Mouse (Mus musculus) Muller cell, postnatal 12 days (primary cell): Measurements from ENCODE around the gene Gm17571.
A peak's percentile ranks its signal among the peaks of the same experiment; 100 is the strongest.

Source experiments
- DNase-seq: peaks from one replicate; pipeline ENCODE4 v3.0.0-alpha.2; 2015; ENCODE audit errors: inconsistent ontology term

The Gm17571 gene

DNA sequence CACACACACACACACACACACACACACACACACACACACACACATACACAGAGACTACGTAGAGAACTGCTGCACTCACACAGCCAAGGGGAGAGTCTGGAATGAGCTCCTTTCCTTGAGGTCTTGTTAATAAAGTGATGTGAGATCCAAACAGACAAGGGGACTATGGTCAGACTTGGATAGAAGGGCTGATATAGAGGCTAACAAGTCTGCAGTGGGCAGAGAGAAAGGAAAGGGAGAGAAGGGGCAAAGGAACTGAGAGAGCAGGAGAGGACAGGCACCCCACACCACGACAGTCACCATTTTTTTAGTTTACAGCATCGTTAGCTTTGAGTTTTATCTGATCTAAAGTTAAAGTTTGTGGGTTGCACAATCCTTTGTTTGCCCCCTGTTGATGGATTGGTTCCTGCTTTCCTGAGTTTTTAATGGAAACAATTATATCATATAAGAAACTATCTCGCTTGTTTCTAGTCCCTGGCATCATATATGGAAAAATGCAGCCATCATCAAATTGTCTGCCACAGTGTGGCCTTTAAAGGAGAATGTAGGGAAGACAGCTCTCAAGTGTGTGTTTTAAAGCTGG lies at the start of gene Gm17571:
Gene Gm17571, minus strand, starts transcription at position 51 of the 583 bp plus-strand sequence.
- DNase-seq, result no peak

DNA sequence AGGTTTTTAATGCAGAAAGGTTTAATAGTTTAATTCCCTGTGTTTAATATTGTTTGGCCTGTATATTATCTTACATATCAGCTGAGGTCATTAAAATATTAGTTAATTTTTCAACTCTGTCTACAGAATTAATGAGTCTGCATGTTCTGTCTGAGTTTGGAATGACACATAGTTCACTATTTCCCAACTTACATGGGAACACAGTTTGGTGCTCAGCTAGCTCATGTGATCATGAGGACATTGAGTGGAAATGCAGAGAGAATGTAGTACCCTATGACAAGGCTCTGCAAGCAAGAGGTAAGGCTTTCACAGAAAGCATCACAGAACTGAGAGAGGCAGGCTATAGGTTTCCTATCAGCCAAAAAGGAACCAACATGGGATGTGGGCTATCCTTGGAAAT lies 49.0 kb upstream of the Gm17571 start:
- DNase-seq, result no peak

DNA sequence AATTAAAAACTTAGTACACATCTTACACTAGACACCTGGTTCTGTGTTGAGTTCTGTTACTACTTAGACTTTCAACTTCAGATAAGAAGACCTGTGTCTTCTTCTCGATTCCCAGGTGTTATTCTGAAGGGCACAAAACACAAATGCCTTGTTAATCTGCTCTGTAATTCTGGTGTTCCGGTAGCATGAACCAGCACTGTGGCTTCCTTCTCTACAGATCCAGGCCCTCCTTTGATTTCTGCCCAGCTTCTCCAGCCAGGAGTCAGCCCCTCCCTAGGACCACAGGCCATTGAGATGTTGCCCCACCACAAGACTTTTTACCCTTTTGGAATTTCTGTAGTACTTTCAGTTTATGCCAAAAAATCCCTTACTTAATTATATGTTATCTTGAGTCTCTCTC lies 47.2 kb upstream of the Gm17571 start:
- DNase-seq, result no peak

DNA sequence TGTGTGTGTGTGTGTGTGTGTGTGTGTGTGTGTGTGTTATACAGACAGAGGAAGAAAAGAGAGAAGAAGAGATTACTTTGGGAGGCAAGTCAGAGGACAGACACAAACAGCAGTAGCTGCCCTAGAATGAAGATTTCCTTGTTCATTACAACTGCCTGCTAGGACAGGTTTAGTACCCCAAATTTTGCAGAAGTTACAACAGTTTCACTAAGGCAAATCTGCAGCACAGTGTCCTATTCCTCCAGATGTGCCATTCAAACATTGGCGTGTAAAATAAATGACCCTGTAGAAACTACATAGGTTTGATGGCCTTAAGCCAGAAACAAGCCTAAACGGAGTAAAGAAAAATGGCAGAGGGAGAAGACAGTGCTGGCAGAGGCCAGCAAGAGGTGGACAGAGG lies 46.3 kb upstream of the Gm17571 start:
- no peak for DNase-seq

DNA sequence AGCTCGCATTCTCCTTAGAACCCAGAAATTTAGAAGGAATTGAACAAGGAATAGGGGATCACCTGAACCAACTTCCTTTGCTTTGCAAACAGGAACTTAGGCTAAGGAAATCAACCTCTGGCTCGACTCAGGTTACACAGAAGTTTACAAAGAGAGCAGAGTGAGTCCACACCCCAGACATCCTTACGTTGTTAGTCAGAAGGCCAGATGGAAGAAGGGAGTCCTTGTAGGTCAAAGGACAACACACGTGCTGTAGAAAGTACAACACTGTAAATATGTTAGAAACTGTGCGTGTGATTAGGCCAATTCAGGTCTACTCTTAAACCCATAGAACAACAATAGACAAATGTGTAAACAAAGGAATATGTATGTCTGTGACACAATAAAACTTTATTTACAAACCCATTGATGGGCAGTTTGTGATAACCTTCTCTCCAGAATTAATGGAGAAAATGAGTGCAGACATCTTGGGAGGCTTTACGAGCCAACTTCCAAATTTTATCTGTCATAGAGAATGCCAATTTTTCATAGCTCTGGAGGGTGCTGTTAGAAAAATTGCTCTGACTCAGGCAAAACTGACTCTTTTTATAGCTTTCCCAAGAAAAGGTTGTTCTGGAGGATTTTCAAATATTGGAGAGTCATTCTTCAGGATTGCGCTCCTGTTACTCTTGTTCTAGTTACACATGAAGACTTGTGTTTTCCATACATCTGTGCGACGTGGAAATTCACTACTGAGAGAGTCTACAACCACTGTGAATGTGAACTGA lies 45.5 kb upstream of the Gm17571 start:
- DNase-seq, result no peak

DNA sequence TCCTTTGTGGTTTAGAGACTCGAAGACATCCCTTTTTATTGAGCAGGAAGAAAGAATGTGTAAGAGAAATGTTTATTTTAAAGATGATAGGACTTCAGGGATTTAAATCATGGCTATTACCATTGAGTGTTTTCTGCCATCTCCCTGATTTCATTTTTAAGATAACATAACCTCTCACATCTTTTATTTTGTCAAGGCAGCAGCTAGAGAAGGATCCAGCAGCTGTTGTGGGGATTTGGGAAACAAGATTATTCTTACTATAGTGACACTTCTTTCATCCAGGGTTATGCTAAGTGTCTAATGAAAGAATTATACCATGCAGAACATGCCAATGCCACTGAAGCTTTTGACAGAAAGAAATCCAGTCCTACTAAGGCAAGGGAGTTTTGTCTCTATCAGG lies 44.6 kb upstream of the Gm17571 start:
- no peak for DNase-seq

DNA sequence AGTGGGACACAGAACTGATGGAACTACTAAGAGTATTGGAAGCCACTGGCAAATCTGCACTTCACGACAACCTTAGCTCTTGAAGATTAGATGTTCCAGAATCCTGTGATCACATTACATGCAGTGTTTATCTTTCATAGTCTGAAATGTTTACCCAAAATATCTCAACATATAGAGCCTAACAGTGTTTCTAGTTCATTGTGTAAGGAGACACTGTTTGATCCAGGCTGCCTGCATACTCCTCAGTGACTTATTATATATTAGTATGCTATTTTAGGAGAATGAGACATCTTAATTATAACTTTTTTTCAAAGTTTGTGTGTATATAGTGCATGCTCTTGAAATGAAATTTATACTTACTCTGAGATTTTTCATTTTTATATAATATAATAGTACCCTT lies 39.4 kb upstream of the Gm17571 start:
- DNase-seq, result no peak

DNA sequence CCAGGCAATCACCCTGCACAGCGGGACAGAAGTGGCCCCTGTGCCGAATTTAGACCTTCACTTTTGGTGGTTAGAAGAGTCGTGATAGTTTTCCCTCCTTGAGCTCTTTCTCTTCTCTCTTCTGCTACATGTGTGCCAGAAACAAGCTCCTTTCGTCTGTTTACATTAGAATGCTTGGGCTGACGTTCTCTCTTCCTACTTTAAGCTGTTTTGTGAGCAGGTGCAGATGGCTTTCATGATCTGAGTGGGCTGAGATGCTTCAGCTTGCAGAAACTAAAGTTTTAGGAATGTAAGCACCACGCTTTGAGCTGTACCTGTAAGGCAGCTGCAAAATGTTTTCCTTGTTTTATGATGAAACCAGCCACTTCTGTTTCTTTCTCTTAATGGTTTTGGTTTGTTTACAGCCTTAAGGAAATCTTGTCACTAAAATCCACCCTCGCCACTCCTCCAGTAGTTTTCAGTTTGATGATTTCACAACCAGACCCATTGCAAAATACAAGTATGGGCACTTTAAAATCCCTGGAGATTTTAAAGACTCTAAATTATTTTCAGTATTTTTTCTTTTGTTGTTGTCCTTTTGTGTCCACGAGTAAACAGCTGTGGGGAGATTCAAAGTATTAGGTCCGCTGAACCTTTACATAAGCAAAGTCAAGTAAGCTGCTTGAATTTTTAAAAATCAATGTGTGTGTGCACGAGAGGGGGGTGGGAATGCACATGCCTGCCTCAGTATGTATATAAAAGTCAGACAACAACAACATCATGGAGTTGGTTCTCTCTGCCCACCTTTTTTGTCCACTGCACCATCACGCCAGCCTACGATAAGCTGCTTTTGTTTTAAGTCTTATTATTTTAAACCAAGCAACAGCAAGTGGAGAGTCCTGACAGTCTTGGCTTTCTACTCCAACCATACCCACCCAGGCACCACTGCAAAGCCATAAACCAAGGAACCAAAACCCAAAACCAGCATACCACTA lies 38.0 kb upstream of the Gm17571 start:
- no peak for DNase-seq

DNA sequence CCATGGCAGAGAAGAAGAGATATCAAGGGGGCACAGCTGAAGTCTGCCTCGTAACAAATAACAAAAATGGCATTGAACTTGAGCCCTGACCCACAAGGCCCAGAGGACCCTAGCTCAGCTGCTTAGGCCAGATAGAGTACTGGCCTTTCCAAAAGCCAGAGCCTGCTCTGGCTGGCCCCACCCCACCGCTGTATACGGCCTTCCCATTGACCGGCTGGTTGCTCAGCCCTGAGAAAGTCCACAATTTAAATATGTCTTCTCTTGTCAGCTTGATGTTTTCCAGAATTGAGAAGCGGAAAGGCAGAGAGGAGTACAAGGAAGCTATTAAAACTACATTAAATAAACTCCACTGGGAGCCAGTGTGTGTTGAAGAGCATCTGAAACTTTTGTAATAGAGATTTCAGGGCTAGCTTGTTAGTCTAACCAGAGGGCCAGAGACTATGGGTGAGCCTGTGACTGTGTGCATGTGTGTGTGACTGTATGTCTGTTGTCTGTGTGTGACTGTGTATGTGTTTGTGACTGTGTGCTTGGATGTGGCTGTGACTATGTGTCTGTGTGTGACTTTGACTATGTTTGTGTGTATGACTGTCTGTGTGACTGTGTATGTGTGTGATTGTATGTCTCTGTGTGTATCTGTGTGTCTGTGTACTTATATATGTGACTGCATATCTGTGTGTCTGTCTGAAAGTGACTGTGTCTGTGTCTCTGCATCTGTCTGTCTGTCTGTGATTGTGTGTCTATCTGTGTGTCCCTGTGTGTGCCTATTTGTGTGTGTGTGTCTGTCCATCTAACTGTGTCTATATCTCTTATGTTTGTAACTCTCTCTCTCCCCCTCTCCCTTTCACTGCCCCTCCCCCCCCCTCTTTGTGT lies 36.9 kb upstream of the Gm17571 start:
- DNase-seq, result no peak

DNA sequence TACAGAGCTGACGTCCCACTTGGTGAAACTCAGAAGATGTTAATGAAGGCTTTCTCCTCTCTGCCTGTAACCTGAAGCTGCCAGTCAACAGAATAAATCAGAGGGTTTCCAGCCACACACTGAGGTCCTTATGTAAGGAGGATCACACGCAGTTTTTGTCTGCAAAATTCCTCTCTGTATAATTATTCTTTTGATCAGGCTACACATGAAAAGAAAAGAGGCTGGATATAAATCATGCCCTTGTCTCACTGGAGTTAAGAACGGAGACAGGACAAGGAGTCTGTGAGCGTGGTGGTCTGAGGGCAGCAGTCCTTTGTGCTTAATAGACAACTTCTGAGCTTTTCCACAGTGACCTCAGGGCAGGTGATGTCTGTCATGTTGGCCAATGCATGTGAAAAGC lies 32.7 kb upstream of the Gm17571 start:
- DNase-seq, result peak; percentile 78

DNA sequence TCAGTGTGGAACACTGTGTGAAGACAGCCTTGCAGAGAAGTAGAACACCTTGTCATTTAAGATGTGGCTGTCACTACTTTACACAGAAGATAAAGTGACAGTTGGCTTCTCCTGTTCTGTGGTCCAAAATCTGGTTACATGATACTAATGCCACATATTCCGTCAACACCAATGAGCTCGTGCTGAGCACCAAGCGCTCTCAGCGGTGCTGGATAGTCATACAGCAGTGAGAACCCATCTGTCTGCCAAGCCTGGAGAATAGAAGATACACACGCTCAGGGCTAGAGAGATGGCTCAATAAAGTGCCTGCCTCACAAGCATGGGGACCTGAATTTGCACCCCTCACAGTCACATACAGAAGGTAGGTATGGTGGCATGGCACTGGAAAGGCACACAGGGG lies 28.4 kb upstream of the Gm17571 start:
- DNase-seq, result no peak

DNA sequence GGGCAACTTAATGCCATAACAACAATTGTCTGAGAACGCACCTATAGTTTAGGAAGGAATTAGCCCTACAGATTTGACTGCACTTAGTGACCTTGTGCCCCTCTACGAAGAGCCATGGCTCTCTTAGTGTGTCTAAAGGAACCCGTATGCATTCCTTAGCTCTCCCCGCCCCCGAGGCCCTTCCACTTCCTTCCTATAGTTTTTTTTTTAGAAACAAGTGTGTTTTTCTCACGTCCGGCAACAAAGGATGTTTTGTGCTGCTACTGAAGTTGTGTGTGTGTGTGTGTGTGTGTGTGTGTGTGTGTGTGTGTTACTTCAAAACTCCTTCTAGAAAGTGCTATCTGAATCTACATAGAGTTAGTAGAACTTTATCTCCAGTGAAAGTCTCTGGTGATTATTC lies 23.5 kb upstream of the Gm17571 start:
- no peak for DNase-seq

DNA sequence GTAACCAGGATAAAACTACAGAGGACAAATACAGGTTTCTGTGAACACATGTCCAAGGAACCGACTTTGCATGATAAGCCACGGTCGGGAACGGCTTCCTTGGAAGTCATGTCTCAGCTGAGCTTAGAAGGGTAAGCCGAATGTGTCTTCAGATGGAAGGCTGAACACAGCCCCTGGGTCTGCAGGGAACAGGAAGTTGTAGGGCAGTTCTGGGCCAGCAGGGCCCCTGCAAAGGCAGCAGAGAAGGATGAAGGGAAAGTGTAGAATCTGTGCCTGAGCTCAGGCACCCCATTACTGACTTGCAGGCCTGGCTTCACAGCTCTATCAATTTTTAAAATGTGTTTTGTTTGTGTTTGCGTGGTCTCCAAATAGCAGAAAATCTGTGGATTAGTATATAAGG lies 22.2 kb upstream of the Gm17571 start:
- no peak for DNase-seq

DNA sequence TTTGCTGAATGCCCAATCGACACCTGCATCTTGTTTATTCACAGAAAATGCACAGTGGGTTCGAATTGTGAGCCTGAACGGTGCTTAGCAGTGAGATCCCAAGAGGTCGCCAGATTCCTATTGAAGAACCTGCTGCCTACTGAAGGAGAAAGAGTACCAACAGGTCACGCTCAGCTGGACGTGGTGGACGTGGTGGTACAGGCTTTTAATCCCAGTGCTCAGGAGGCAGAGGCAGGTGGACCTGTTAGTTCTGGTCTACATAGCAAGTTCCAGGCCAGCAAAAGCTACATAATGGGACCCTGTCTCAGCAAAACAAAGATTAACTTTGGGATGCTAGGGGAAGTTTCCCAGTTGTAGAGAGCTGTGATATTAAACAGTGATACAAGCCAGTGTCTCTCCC lies 21.2 kb upstream of the Gm17571 start:
- no peak for DNase-seq

DNA sequence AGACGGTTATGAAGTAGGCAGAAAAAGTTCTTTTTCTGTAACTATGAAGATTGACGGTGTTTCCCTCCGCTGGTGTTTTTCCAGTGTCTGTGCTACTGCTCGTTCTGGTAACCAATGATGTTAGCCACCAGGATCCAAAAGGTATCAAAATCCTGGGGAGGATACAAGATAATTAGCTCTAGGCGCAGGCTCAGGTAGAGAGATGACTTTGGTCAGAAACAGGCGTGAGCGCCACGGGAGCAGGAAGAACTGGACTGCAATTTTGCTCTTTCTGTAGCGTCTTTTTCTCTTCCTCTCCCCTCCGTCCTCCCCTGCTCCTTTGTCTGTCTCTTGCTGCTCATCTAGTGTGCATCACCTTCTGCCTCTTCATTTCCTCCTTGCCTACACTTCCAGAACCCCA lies 20.3 kb upstream of the Gm17571 start:
- no peak for DNase-seq

DNA sequence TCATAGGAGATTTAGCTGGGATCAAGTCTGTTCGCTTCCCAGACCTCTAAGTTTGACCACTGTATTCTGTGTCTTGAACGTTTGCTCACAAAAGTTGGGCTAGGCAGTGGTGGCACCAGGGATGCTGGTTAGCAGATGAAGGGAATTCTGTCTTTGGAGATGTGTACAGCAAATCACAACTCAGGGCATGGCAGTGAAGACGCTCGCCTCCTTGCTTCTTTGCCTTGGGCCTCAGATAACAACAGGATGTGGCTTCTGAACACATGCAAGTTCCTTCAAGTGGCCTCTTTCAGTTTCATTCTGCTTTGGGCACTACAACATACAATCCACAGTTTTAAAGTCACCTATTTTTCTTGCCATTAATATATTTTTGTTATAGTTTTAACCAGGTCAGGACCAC lies 19.8 kb upstream of the Gm17571 start:
- no peak for DNase-seq

DNA sequence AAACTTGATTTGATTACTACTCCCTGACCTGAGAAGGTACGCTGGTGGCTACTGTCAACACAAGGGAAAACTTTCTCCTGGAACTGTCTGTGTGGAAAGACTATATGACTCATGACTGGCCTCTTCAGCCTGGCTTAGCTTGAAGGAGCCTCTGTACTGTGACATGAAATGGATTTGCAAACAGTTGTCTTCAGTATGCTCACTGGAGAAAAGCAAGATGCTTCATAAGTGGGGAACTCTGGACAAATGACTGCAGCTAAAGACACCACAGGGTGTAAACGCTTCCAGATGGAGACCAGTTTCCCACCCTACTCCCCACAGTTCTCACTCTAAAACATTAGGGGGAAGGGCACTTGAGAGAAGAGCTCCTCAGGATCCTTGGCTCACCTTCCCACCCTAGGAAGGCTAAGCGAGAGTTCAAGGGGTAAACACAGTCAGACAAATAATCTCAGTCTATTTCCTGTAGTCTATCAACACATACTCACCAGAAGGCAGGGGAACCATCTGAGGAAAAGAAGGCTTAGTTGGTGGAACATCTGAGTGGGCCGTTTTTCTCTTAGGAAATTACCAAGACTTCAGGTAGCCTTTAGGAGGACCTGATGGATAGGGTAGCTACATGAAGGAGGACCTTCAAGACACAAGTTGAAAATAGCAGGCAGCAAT lies 18.9 kb upstream of the Gm17571 start:
- DNase-seq, result no peak

DNA sequence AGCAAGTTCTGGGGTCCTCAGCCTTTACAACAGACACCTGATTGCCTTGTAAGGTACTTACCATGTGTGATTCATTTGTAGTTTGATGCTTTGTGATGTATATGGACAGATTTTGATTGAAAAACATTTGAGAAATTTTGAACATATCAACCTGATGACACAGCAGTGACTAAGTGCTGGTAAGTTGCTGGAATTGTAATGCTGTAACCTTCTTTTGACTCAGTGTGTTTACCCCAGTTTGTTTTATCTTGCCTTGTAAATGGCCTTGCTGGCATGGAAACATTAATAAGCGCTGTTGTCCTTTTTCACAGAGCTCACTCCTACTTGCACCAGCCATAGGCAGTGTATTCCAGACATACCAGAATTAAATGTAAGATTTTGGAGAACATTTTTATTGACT lies 14.4 kb upstream of the Gm17571 start:
- peak; percentile 40 for DNase-seq

DNA sequence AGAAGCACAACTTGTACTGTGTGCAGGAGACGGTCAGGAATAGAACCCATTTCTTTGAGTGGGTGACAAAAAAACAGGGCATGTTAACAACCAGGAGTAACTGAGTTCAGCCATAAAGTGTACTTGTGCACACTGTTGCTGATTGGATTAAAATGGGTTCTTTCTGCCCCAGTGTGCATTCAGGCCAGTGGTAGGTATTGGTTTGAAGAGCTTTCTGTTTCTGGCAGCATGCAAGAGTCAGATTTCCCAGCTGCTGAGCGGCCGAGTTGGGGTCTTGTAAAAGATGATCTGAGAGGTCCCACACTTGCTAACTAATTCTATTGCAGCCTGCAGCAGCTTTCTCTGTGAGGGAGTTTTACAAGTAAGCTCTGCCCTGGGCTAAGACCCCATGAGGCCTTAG lies 13.5 kb upstream of the Gm17571 start:
- no peak for DNase-seq

DNA sequence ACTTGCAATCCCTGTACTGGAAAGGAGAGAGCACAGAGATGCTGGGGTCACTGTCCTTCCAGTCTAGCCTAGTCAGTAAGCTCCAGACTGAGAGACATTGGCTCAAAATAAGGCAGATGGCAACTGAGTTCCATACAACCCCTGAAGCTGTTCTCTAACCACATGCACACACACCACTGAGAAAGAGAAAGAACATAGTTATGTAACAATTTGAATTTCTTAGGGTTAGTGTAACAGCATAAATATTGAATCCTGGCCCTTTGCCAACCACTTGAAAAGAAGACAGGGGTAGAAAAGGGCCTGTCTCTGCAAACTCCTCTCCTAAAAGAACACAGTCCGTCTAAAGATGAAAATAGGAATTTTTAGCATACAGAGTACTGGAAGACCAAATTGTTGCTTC lies 12.8 kb upstream of the Gm17571 start:
- peak; percentile 37 for DNase-seq

DNA sequence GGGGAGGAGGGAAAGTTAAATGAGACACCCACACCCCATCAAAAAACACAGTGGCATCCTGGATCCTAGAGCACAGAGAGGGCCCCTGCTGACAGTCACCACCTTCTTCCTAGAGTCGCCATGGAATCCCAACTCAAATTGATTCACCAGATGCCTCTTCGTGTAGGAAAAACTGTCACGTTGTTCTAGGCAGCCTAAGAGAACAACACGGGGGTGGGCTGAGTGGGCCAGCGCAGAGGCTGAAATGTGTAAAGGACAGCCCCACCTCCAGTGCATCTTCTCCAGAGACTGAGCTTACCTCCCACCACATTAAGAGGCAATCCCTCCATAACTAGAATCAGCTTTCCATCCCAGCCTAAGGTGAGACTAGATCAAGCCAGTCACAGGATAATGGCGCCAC lies 11.2 kb upstream of the Gm17571 start:
- no peak for DNase-seq
